Mouse (Mus musculus) gastrocnemius, postnatal 10 days (tissue): ENCODE results near the gene Ano10. TPM values are rescaled to one million over a fixed set of nuclear protein-coding genes. Genes with fewer than 3 reads are reported as not detected.
"Not testable (repeated sequence)": the region's sequence is repeated elsewhere in the genome, so short reads cannot be mapped to it uniquely, and the experiment has no call there.

Experiments
- DNase-seq: peaks from one replicate; pipeline ENCODE4 v3.0.0; 2021; ENCODE audit warnings: mixed read lengths
- long read RNA-seq, 2 experiments: library from polyadenylated mRNA; stranded (forward); transcript quantifications; one replicate each; pipeline ENCODE4 v2.0.0; 2021
- total RNA-seq, 2 experiments: library from RNA; stranded (reverse); gene quantifications; 2 replicates each; pipeline ENCODE4 v1.2.3; 2021

The Ano10 gene
- 10 to 100 TPM; 47.5 to 48.6 TPM for total RNA-seq
- long read RNA-seq, experiment 1, transcript Ano10-201 (13 exons, 2,653 nt), result major isoform, 68 of 81 reads
- long read RNA-seq, experiment 1, partial matches to known transcripts, result 5 of 81 reads
- long read RNA-seq, experiment 1, other reads (novel, unspliced or antisense), result 8 of 81 reads
- long read RNA-seq, experiment 2, transcript Ano10-201 (13 exons, 2,653 nt), result major isoform, 36 of 47 reads
- long read RNA-seq, experiment 2, partial matches to known transcripts, result 7 of 47 reads
- long read RNA-seq, experiment 2, other reads (novel, unspliced or antisense), result 3 of 47 reads

DNA sequence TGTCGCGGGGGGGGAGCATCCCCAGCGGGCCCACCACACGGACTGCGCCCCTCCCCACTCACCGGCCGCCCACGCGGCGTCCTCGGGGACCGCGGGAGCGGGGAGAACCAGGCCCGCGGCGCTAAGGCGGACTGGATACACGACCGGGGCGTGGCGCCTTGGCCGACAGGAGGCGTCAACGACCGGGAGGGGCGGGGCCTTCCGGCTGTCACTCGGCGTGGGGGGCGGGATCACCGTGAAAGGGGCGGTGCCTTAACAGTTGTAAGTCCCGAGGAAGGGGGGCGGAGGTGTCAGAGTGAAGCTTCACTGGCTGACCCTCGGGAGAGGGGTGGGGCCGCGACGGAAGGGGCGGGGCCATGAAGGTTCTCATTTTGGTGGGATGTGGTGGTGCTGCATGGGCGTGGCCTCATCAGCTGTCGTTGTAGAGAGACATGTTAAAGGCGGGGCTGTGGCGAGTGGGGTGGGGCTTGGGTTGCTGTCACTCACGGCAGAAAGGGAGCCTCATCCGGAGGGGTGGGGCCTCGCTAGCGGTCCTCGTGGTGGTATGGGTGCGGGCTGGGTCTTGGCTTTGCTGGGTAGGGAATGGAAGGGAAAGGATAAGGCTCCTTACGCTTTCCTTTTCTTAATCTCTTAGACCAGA lies at the start of gene Ano10:
Ano10 (minus strand) TSS at position 182 of the 640 bp plus-strand sequence.
- peak; percentile 96 for DNase-seq

DNA sequence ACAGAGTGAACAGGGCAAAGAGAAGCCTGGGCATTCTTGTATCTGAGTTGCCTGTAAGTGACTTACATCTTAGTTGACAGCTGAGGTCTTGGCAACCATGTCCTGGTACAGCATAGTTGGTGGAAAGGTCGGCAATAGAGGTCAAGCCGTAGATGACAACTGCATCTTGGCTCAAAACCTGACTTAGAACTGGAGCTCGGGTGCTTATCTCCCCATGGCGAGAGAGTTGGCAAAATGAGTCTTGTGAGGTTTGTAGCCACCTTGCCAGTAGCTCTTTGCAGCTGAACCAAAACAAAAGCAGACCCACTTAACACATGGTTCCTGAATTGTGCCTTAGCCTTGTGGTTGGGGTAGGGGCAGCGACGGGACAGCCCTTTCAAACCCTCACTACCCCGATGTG lies 49.2 kb upstream of the Ano10 start:
- DNase-seq, result no peak

DNA sequence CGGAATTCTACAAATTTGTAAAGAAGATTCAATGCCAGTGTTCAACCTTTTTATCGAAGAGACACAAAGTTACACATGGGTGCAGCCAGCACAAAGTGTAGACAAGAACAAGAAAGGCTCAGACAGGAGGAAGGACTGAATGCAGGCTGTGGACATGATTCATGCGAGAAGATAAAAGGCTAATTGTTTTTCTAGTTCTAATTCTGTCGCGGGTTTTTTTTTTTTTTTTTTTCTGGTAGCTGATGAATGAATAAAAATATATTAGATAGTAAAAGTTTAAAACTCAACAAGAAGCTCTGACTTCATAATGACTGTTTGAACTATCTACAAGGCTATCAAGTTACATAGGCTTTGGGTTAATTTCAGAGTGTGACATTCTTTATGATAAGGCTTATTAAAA lies 45.7 kb upstream of the Ano10 start:
- no peak for DNase-seq

DNA sequence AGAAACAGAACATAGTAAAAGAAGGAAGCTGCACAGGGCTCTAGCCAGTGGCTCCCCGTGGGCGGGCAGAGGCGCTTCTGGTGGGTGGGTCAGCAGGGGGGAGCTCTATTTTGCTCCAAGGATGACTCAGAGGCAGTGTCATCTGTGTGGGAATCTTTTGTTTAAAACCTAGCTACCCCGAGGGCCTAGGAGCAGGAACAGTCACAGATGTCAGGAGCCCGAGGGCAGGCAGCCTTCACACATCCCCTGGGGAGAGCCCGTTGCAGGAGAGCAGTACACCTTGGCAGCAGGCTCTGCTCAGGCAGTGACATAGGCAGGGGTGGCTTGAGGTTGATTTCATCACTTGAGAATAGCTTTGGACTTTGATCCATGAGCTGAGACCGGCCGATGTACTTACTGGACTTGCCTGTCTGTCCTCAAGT lies 43.3 kb upstream of the Ano10 start:
- no peak for DNase-seq

DNA sequence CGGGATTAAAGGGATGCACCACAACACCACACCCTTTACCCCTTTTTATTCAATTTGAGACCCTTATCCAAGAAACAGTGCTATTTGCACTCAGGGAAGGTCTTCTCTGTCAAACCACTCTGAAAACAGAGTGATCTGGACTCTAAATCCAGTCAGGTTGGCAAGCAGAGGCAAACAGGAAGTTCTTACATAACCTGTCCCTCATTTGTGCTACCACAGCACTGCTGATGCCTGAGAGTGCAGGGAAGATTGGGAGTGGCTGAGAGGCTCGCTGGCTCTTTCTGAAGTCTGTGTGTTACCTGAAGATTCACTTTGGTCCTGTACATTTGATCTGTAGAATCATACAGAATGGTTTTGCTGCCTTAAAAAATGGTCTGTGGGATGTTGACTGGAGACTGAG lies 42.5 kb upstream of the Ano10 start:
- no peak for DNase-seq

DNA sequence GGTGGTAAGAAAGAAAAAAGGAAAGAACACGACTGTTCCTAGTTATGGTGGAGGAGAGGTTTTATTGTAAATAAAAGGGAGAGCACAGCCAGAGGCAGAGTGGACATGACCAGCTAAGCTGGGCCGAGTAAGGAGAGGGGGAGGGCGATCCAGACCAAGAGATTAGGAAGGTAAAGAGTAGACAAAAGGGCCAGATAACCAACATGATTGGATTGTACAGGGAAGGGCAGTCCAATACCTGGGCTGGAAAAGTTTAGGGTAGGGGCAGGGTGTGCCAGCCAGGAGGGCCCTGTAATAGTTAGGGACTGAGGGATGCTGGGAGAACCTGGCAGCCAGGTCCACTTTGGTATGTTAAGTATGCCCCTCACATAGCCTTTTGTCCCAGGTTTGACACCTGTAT lies 34.0 kb upstream of the Ano10 start:
- DNase-seq, result no peak

DNA sequence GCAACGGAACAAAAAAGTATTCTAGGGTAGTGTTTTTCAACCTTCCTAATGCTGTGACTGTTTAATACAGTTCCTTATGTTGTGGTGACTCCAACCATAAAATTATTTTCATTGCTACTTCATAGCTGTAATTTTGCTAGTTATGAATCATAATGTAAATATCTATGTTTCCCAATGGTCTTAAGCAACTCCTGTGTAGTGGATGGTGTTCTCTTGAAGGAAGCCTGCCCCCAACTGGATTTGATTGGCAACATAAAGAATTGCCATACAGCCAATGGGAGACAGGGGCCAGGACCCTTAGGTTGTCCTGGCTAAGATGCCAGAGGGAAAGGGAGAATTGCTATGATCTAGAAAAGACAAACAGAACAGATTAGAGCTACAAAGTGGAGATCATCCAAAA lies 31.8 kb upstream of the Ano10 start:
- DNase-seq, result no peak

DNA sequence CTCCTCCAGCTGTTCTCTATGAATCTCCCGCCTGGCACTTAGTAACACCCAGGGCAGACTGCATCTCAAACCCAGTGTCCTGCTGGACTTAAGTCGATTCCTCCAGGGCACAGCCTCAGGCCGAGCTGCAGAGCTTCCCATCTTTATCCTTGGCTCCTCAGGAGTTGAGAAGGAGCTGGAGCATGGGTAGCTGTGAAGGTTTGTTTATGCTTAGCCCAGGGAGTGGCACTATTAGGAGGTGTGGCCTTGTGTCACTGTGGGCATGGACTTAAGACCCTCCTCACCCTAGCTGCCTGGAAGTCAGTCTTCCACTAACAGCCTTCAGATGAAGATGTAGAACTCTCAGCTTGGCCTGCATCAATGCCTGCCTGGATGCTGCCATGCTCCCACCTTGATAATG lies 28.1 kb upstream of the Ano10 start:
- no peak for DNase-seq

DNA sequence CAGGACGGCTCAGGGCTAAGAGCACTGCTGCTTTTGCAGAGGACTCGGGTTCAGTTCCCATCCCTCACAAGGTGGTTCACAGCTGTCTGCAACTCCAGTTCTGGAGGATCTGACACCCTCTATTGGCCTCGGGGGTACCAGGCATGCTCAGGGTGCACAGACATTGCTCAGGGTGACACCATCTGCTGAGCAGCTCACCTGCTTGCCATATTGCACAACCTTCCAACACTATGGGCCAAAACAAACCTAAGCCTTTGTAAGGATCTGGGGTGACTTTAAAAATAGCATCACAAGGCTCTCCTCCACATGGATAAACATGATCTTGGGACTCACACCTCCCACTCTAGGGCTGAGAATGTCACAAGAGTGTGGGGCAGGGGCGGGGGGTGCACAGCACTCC lies 26.4 kb upstream of the Ano10 start:
- no peak for DNase-seq

DNA sequence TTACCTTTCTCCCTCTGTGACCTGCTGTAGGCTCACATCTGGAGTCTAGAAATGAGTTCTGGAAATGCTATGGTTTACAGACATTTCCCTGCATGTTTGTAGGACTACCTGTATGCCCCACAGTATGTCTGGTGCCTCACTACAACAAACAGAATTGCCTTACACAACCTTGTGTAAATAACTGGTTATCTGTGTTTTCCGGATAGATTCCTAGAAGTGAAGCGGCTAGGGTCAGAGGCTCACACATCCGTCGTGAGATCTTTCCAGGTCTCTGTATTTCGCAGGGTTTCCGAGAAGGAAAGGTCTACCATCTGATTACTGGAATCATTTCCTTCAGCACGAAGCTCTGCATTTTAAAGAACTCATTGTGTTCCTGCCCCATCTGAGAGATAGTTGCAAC lies 22.3 kb upstream of the Ano10 start:
- DNase-seq, result no peak

DNA sequence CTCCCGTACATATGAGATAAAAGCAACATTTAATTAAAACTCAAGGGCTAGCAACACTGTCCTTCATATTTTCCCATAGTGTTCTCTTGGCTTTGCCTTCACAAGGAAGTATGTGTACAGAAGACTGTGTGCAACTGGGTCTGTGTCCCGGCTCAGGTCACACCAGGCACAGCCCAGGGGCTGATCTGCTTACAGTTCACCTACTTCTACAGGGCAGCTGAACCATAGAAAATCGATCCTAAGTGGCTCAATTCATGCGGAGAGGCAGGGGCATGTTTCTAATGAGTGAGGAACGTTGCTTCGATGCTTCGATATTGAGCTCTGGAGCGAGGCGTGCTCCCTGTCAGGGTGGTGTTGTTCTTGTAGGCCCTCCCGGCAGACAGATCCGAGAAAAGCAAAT lies 21.3 kb upstream of the Ano10 start:
- DNase-seq, result no peak

DNA sequence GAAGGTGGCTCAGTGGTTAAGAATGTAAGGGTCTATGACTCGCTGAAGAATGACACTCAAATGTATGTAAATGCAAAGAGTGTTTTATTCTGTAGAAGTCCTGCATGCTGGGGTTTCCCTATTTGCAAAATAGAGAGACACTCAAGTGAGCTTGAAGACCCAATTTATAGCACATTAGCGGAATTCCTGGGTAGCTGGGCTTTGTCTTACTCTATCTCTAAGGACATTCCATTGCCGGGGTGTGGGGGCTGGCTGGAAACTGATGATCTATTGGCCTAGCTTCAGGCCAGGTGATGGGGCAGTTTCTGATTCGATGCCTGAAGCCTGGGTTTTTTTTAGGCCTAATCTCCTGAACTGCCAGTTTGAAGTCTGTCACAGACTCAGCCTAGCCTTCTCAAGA lies 20.7 kb upstream of the Ano10 start:
- no peak for DNase-seq

DNA sequence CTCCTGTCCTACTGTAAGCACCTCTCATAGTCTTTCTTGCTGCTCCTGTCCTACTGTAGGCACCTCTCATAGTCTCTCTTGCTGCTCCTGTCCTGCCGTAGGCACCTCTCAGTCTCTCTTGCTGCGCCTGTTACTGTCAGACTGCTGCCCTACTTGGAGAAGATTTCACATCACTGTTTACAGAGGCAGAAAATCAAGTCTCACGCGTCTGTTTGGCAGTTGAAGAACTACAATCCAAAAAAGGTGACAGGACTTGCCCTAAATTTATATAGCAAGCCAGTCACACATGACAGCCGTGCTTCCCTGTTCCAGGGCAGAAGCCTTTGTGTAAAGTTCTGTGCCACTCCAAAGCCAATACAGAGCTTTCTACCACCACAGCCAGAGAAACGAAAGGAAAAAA lies 20.2 kb upstream of the Ano10 start:
- DNase-seq, result no peak

DNA sequence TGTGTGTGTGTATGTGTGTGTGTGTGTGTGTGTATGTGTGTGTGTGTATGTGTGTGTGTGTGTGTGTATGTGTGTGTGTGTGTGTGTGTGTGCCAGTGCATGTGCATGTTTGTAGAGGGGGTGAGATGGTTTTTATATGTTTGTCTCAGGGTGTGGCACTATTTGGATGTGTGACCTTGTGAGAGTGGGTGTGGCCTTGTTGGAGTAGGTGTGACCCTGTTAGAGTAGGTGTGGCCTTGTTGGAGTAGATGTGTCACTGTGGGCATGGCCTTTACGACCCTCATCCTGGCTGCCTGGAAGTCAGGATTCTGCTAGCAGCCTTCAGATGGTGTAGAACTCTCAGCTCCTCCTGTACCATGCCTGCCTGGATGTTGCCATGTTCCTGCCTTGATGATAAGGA lies 18.9 kb upstream of the Ano10 start:
- DNase-seq, result not testable (repeated sequence)

DNA sequence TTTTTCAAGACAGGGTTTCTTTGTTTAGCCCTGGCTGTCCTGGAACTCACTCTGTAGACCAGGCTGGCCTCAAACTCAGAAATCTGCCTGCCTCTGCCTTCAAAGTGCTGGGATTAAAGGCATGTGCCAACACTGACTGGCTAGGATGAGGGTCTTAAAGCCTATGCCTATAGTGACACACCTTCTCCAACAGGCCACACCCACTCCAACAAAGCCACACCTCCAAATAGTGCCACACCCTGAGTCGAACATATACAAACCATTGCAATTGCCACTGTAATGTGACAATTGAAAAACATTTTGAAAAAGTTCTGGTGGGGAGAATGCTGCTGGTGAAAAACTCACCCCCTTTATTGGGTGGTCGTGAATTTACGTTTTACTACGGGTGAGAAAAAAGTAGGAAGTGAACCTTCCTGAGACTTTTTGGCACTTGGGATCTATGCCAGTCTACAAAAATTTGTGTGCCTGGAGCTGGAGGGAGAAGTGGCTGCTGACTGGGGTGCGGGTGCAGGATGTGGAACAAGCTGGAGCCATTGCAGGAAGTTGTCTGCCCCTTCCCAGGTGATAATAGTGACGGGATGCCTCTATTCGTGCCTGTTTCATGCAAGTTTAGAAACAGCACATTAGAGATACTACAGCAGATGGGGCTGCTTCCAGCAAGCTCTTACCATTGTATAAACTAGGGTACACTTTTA lies 18.2 kb upstream of the Ano10 start:
- DNase-seq, result no peak

DNA sequence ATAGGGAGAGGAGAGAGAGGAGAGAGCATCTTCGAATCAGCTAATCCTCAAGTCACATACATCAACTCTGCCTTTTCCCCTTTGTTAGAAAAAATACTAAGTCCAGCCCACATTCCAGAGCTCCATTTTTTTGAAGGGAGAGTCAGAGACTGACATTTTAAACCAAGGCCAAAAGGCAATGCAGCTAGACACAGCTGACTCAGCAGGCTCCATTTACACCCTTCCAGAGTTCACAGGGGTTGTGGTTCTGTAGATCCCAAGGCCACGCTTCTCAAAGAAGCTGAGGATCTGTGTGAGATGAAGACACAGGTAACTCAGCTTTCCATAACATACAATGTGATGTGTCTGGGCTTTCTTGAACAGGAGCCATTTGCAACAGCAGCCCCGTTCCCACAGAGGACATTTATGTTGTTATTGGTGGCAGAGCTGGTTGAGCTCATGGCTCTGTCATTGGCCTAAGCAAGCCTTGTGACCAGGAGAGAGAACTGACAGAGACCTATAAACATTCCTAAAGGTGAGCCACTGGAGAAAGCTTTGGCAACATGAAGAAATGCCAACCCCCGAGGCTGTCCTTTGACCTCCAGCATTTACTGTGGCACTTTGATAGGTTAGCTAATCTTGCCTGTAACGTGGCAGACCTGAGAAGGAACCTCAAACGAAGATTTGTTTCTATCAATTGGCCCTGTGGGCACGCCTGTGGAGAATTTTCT lies 17.0 kb upstream of the Ano10 start:
- no peak for DNase-seq

DNA sequence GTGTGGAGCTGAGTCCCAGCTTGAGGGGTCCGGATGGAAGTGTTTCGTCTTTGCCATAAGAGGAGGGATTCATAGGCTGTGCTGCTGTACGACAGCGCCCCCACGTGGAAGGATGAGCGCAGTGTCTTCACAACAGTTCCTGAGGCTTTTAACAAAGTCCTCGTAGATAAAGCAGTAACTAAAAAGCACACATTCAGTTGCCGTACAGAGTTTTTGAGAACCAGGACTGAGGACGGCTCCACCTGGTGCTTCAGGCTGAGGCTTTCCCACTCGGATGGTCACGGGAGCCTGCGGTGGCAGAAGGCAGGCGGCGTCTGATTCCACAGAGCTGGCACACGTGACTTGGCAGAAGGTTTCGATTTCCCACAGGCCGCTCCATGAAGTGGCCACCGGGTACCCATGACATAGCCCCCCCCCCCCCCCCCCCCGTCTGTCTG lies 16.4 kb upstream of the Ano10 start:
- DNase-seq, result peak; percentile 84

DNA sequence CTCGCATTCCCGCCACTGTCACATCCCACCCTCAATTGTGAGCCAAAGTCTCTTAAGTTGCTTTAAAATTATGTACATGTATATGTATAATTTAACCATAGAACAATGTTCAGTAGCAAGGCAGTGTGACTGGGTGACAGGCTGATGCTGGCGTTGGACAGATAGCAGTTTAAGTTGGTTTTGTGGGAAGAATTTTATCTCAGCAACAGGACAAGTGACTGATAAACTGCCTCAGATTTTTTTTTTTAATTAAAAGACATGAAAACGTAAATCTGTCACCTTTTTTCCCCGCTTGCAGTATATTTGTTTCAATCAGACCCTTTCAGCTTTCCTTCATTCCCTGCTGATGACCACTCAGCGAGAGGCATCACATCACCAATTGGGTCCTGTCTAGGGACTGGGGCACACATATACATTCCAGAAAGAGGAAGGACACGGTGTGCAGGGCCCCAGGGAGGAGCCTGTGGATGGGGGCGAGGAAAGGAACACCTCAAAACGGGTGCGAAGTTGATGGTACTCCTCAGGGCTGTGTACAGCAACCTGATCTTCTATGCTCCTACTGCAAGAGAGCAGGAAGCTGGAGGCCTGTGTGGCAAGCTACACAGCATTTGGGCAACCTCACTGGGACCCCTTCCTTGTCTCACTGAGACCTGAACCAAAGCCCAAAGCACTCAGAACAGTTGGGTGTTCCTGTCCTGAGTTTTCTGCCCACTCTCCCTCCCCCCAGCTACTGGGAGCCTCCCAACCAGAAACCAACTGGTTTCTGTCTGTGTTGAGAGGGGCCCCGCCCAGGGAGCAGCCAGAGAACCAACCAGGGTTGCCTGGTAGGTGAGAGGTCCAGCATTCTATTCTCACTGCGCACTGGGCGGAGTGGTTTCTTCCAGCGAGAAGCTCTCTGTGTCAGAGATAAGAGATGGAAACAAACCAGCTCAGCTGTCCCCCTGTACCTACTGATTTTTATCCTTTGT lies 15.1 kb upstream of the Ano10 start:
- no peak for DNase-seq

DNA sequence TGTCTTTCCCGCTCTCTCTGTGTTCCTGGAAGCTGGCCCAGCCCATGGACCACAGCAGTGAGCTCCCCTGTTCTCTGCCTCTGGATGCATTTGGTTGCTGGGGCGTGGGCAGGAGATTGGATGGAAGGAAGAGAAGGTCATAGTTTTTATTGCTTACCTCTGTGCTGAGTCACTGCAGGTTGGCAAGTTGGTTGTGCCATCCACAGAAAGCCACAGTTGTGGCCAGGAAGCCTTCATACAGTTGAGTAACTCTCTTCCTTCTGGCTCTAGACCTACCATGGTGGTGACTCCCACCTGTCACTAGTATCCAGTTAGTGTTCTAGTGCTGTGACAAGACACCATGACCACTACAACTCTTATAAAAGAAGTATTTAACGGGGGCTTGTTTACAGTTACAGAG lies 11.1 kb upstream of the Ano10 start:
- DNase-seq, result no peak

DNA sequence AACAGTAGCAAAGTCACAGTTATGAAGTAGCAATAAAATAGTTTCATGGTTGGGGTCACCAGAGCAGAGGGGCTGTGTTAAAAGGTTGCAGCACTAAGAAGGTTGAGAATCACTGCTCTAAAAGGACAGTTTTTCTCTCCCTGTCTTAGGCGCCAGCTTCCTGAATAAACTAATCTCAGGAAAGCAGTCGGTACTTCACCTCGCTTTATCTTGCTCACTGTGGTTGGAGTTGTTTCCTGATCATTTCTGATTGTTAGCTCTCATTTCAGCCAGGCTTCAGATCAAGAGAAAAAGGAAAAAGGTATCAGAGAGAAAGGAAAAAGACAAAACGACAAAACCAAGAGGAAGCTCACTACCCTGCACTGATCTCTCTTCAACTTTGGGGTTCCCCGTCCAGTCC lies 1.9 kb upstream of the Ano10 start:
- no peak for DNase-seq

DNA sequence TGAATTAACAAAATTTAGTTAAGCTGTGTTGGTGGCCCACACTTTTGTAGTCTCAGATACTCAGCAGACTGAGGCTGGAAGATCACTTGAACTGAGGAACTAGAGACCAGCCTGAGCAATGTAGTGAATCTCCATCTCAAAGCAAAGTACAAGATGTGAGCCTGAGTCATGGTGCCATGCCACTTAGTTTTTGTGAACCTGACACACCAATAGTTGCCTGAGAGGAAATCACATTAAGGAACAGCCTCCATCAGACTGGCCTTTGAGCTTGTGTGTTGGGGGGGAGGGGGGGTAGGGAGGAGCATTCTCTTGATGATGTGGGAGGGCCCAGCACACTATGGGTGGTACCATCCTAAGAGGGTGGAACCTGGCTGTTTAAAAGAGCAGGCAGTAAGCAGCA lies 1.2 kb upstream of the Ano10 start:
- DNase-seq, result no peak

DNA sequence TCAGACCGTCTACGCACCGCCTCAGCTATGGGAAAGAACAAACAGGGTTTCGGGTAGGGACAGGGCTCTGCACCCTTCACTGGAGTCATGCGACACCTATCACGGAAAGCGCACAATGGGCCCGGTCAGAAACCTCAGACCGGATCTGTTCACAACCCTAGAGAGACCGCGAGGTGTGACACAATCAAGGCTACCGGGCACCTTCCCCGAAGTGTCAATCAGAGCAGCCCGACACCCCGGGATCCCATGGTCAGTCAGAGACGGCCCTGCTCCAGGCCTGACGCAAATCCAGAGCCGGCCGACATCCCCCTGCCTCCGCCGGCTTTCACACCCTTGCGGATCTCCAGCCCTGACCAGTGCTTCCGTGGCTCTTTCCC lies 370 bp downstream of the Ano10 start:
- DNase-seq, result no peak
